Mouse (Mus musculus) testis, adult 2 months (tissue): ENCODE measurements around the gene Bend6.

Experiments
- CTCF ChIP-seq: fragments of 200-500 bp; IDR thresholded peaks from 2 replicates; pipeline ENCODE4 v1.5.1; 2012; ENCODE audit warnings: low read depth, mild to moderate bottlenecking, inconsistent platforms, low read length, moderate library complexity; ENCODE audit not compliant: control insufficient read depth, insufficient read depth, insufficient replicate concordance
- POLR2A ChIP-seq: fragments of 200-500 bp; IDR thresholded peaks from 2 replicates; pipeline ENCODE4 v1.6.1; 2012; ENCODE audit warnings: low read depth, mild to moderate bottlenecking, inconsistent platforms, low read length, moderate library complexity; ENCODE audit not compliant: control insufficient read depth

- TF ChIP-seq CTCF (no peak), POLR2A (no peak)
These were observed 104.3 kb downstream of the Bend6 start for GRCm38 (mm10) chr1:33803323-33803722.
